Mouse (Mus musculus): ENCODE measurements at regions not wholly inside any gene's neighbourhood (a gene's known extent, or its start where the extent isn't known, plus 50 kb on each side); places are given as distances from the start of the nearest gene placed in this dataset.

- DNase-seq (ENCODE audit: low read depth): no peak
Measured at GRCm38 (mm10) chr5:82142063-82142462, 1122.1 kb downstream of the Adgrl3 start.
